Mouse (Mus musculus) cerebellum, postnatal 36 days (tissue): ENCODE measurements around the gene Epb42.
"Not testable (repeated sequence)": the region's sequence is repeated elsewhere in the genome, so short reads cannot be mapped to it uniquely, and the experiment has no call there.

Experiments used
- DNase-seq, 2 experiments: peaks; one replicate each; pipeline ENCODE4 v3.0.0; 2021 to 2022; ENCODE audit warnings: mixed read lengths in 2 of 2

Epb42 gene

GRCm38 (mm10) chr2:121007925-121008663, 28.8 kb downstream of the Epb42 start, which contains the start of gene Ccndbp1:
Ccndbp1 (plus strand) TSS chr2:121008403.
- DNase-seq: peak; percentile 84 to 88

DNA sequence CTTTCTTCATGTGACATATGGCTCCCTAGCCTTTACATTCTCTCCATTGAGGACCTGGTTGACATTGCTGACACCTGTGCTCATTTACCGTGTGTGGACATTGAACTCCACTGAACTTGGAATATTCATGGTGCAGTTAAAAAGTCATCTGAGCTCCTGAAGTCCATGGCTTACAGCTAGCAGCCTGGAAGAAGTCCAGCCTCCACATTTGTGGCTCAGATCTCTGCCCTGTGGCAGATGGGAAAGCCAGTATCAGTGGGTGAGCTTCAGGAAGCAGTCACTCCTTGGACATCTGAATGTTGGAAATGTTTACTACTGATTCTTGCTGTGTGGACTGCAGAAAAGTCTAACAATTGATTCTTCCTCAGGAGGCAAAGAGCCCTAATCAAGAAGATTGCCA, 29.9 kb downstream of the Epb42 start:
- peak; percentile 83 to 87 for DNase-seq

- DNase-seq: peak; percentile 84 to 88
These were observed 32.7 kb downstream of the Epb42 start for GRCm38 (mm10) chr2:121004018-121004811.

- peak in 1 of 2 experiments; percentile 41 for DNase-seq
These were observed 33.3 kb downstream of the Epb42 start for GRCm38 (mm10) chr2:121003586-121003985.

DNA sequence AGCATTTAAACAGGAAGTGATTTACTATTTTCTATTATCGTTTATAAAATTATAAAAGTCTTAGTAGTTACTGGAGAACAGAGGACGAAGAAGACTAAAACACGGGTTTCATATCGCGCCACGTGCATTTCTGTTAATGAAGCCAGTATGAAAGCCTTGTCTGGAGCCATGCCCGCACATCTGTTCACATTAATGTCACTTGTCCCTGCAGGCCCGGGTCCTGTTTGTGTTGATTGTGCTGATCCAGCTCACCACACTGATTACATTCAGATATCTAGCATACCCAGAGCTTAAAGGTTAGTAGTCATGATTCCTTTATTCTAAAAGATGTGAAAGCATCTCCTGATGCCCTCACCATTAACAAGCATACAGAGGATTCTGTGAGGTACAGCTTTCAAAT, 38.0 kb downstream of the Epb42 start:
- DNase-seq: no peak

DNA sequence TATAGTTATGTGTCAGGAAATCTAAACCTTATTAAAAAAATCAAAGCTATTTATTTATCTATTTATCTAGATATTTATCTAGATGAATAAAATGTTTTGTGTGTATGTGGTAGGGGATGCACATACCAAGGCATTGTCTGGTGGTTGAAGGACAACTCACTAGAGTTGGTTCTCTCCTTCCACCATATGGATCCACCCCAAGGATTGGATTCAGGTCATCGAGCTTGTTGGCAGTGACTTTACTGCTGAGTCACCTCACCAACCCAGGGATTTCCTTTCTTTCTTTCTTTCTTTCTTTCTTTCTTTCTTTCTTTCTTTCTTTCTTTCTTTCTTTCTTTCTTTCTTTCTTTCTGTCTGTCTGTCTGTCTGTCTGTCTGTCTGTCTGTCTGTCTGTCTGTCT, 40.3 kb downstream of the Epb42 start:
- peak; percentile 46 to 55 for DNase-seq

- DNase-seq: no peak
These were observed 45.7 kb downstream of the Epb42 start for GRCm38 (mm10) chr2:120991196-120991595.

GRCm38 (mm10) chr2:120985241-120985640, 51.6 kb downstream of the Epb42 start:
- DNase-seq: peak in 1 of 2 experiments; percentile 29

DNA sequence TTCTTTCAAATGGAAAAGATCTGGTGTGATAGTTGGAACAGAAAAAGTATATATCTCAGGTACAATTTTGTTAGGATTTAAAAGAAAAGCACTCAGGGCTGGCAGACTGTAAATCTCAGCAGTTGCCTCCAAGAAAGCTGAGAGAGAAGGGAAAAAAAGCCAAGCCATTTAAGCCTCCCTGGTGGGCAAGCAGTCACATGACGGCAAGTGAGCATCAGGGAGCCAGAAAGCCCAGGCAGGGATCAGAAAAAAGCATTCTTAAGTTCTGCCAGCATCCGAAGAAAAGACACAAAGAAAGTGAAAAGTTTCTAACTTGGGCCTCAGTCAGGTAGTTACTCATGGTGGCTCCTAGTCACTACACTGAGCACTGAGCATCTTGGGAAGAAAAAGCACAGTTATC, 53.3 kb downstream of the Epb42 start:
- no peak for DNase-seq

DNA sequence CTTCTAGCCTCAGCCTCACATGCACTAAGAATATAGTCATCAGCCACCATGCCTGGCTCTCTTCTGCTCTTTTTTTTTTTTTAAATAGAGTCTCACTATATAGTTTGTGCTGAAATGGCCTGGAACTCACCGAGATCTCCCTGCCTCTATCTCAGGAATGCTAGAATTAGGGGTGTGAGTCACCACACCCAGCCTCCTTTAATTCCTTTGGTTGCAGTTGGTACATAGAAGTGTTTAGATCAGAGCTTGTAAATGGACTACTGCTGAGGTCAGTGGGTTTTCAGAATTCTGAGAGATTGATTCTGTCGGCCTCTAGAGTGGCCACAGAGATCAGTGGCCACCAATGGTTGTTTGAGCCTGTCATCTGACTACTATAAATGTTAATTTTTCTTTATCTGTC, 56.0 kb downstream of the Epb42 start:
- DNase-seq: no peak

DNA sequence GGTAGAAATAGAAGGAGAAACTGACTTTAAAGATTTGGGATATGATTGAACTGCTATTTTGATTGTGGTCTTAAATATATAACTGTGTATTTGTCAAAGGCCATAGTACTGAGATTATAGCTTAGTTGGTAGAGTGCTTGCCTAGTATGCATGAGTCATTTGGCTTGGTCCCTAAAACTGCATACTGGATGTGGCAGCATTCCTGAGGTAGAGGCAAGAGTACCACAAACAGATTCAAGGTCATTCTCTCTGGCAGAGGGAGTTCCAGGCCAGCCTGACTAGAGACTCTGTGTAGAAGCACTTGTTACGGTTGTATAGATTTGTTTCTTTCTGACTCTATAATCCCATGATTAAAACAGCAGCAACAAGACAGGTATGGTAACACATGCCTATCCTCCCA, 57.1 kb downstream of the Epb42 start:
- no peak for DNase-seq

DNA sequence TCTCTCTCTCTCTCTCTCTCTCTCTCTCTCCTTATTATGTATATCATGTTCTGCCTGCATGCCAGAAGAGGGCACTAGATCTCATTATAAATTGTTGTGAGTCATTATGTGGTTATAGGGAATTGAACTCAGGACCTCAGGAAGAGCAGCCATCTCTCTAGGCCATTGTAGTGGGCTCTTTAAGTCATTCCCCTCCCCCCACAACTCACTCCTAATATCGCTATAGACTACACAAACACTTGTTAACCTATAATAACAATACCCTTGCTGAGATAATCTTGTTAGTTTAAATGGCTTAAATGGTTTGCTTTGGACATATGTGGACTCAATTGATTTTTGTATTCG, 58.2 kb downstream of the Epb42 start:
- DNase-seq: no peak

DNA sequence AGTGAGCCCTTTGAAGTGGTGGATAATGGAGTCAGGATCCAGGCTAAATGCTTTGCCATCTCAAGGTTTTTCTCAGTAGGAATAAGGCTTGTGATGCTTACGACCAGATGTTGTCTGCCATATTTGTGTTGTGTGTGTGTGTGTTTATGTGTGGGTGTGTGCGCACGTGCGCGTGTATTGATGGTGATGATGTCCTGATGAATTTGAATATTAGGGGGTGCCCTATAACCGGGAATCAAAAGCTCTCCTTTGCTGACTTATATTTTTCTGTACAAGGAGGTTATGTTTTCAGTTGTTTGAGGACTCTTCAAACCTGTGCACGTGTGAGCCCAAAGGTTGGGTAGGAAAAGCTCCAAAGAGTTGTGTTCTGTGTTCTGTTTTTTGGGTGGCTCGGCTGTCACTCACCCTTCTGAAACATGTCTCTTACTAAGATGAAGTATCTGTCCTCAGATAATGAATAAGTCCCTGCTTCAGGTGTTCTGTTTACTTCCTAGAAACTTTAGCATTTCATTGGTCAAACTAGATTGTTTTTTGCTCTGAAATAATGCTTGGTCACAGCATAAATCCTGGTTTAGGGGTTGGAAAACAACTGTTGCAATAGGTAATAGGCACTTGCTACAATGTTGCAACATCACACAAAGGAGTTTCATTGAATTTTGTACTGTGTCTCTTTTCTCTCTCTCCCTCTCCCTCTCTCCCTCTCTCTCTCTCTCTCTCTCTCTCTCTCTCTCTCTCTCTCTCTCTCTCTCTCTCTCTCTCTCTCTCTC, 58.8 kb downstream of the Epb42 start:
- DNase-seq: no peak

GRCm38 (mm10) chr2:120976990-120977925, 59.6 kb downstream of the Epb42 start, which contains the start of gene Tmem62:
Tmem62 (plus strand) TSS chr2:120977017.
- peak; percentile 77 to 78 for DNase-seq

DNA sequence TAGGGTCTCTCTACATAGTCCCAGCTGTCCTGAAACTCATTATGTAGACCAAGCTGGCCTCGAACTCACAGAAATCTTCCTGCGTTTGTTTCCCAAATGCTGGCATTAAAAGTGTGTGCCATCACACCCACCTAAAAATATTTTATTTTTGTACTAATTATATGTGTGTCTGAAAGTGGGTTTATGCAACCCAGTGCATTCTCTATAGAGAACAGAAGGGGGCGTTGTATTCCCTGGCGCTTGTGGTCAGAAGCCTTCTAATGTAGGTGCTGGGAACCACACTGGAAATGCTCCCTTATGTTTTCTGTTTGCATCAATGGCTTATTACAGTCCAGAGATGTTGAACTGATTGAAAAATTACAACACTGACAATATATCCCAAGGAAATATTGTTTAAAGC, 60.6 kb downstream of the Epb42 start:
- peak in 1 of 2 experiments; percentile 25 for DNase-seq

- DNase-seq: peak in 1 of 2 experiments; percentile 15
These were observed 63.9 kb downstream of the Epb42 start for GRCm38 (mm10) chr2:120972964-120973363.

DNA sequence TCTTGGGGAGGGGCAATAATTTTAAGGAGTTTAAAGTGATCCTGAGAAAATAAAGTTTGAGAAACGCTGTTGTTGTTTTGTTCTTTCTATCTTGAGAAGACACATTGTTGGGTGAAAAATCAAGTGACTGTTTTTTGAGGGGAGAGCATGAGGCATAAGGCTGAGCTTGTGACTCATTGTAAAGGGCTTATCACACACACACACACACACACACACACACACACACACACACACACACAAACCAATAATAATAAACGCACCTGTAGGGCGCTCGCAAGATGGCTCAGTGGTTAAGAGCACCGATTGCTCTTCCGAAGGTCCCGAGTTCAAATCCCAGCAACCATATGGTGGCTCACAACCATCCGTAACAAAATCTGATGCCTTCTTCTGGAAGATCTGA, 64.6 kb downstream of the Epb42 start:
- not testable (repeated sequence) for DNase-seq

DNA sequence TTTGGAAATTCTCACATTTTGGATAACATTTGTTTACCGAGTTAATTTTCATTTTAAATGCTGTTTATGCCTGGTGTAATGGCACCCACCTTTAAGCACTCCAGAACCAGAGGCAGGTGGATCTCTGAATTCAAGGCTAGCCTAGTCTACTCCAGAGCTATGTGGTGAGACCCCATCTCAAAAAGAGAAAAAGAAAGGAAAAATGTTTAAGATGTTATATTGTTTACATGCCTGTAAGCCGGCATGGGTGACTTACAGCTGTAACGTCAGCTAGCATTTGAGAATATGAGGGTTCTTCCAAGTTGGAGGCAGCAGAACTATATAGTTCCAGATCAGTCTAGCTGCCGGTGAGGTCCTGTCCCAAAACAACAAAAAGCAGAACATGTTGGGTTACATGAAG, 65.1 kb downstream of the Epb42 start:
- DNase-seq: no peak

GRCm38 (mm10) chr2:120970559-120971080, 66.3 kb downstream of the Epb42 start, which contains the start of gene Ubr1:
Ubr1 (minus strand) TSS chr2:120970715.
- peak; percentile 82 to 86 for DNase-seq

DNA sequence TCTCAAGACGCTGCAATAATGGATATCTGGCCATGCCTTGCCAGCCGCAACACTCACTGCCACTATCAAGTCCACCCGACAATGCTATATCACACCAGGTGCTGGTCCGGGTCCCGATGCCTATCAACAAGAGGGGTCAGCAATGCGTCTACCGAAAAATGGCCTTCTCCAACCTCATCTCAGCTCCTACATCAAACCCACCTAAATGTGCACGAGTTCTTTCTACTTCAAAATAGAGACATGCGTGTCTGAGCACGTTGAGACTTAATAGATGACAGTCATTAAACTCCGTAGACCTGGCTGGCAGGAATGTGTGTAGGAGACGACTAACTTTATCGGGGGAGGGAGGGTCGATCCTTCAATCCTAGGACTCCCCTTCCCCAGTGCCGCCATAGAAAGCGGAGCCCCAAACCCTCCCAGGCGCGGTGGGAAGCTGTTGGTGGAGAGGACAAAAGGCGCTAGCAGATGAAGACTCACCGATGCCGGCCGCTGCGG, 66.8 kb downstream of the Epb42 start:
- DNase-seq: peak in 1 of 2 experiments; percentile 19
